Mouse (Mus musculus) forebrain, embryonic 13.5 days (tissue): ENCODE data around the gene Rnase1. TPM values are rescaled to one million over a fixed set of nuclear protein-coding genes. Genes with fewer than 3 reads are reported as not detected.

ENCODE experiments used
- ATAC-seq: fragments of 200-750 bp; cut with Nextera tagmentation; 2 replicates; pipeline ENCODE4 v1.8.0; 2017
- H3K27ac ChIP-seq: fragments of 300-500 bp; sonication (generic); 2 replicates; pipeline ENCODE4 v1.5.1; 2015; ENCODE audit warnings: inconsistent platforms, mild to moderate bottlenecking, moderate library complexity
- H3K27me3 ChIP-seq: fragments of 300-500 bp; sonication (generic); 2 replicates; pipeline ENCODE4 v1.6.1; 2015; ENCODE audit warnings: mild to moderate bottlenecking, inconsistent platforms
- H3K36me3 ChIP-seq: fragments of 300-500 bp; sonication (generic); 2 replicates; pipeline ENCODE4 v1.6.1; 2015; ENCODE audit warnings: mild to moderate bottlenecking, inconsistent platforms; ENCODE audit not compliant: poor library complexity, severe bottlenecking
- H3K4me1 ChIP-seq: fragments of 300-500 bp; sonication (generic); 2 replicates; pipeline ENCODE4 v1.6.1; 2015; ENCODE audit warnings: inconsistent platforms
- H3K4me2 ChIP-seq: fragments of 300-500 bp; sonication (generic); 2 replicates; pipeline ENCODE4 v1.6.1; 2015; ENCODE audit warnings: inconsistent platforms, mild to moderate bottlenecking, moderate library complexity
- H3K4me3 ChIP-seq: fragments of 300-500 bp; sonication (generic); 2 replicates; pipeline ENCODE4 v1.5.1; 2015; ENCODE audit warnings: mild to moderate bottlenecking, inconsistent platforms
- H3K9ac ChIP-seq: fragments of 300-500 bp; sonication (generic); 2 replicates; pipeline ENCODE4 v1.6.1; 2015; ENCODE audit warnings: mild to moderate bottlenecking, inconsistent platforms
- H3K9me3 ChIP-seq: fragments of 300-500 bp; sonication (generic); replicated peaks from 2 replicates; pipeline ENCODE4 v1.6.1; 2016; ENCODE audit warnings: inconsistent platforms
- WGBS: fragments of 180-500 bp; shearing (Covaris S2); methylation state at CpG from one replicate; pipeline ENCODE4 v1.1.7; 2015; 5-methylcytosine and 5-hydroxymethylcytosine counted together
- polyA plus RNA-seq: library from polyadenylated mRNA; unstranded; fragments of >200 nt; fragmentation: Nextera tagmentation; extraction: Ambion mirVana; gene quantifications from 2 replicates; pipeline ENCODE4 v1.2.1, GENCODE M21; 2015

Gene Rnase1
- polyA plus RNA-seq, 1 experiment from 2014 or later: not detected

GRCm38 (mm10) chr14:51152249-51152870 is 5.8 kb upstream of the Rnase1 start:
- Histone ChIP-seq H3K36me3 (no peaks in the 10 kb centered on the region), H3K27me3 (no peaks in the 10 kb centered on the region), H3K9me3 (no peaks in the 10 kb centered on the region), H3K4me1 (no peaks in the 10 kb centered on the region), H3K4me3 (no peak overlapping the region), H3K4me2 (no peak overlapping the region), H3K27ac (no peak overlapping the region), H3K9ac (no peak overlapping the region)
- 83% methylated on average over 5 of the region's 5 CpGs for WGBS
- no peak for ATAC-seq

GRCm38 (mm10) chr14:51150206-51150831 is 3.7 kb upstream of the Rnase1 start:
- WGBS: 88% methylated on average over 3 of the region's 3 CpGs
- Histone ChIP-seq H3K36me3 (no peaks in the 10 kb centered on the region), H3K9me3 (no peaks in the 10 kb centered on the region), H3K9ac (no peak overlapping the region), H3K4me1 (no peaks in the 10 kb centered on the region; the same call in 1 of the 2 replicates), H3K27ac (no peak overlapping the region), H3K4me3 (no peak overlapping the region), H3K4me2 (no peak overlapping the region), H3K27me3 (no peaks in the 10 kb centered on the region)
- ATAC-seq: no peak

- Histone ChIP-seq H3K27ac (no peak overlapping the region), H3K4me1 (no peaks in the 10 kb centered on the region; the same call in 1 of the 2 replicates), H3K9ac (no peak overlapping the region), H3K4me3 (no peak overlapping the region), H3K4me2 (no peak overlapping the region), H3K36me3 (no peaks in the 10 kb centered on the region), H3K27me3 (no peaks in the 10 kb centered on the region), H3K9me3 (no peaks in the 10 kb centered on the region)
- ATAC-seq: no peak
- WGBS: 83% methylated on average over 5 of the region's 5 CpGs
Measured at GRCm38 (mm10) chr14:51149164-51149563, 2.6 kb upstream of the Rnase1 start.

- Histone ChIP-seq H3K4me2 (no peak overlapping the region), H3K36me3 (no peaks in the 10 kb centered on the region), H3K9ac (no peak overlapping the region), H3K4me3 (no peak overlapping the region), H3K4me1 (no peaks in the 10 kb centered on the region; the same call in 1 of the 2 replicates), H3K27me3 (no peaks in the 10 kb centered on the region), H3K9me3 (no peaks in the 10 kb centered on the region), H3K27ac (no peak overlapping the region)
- ATAC-seq: no peak
- WGBS: 88% methylated on average over 3 of the region's 3 CpGs
Measured at GRCm38 (mm10) chr14:51148006-51148405, 1.4 kb upstream of the Rnase1 start.

- no peaks in the 10 kb centered on the region for H3K9me3 ChIP-seq
- H3K27me3 ChIP-seq: no peaks in the 10 kb centered on the region
- H3K4me3 ChIP-seq: no peak overlapping the region
- H3K9ac ChIP-seq: no peak overlapping the region
- H3K4me1 ChIP-seq: no peaks in the 10 kb centered on the region; the same call in 1 of the 2 replicates
- no peaks in the 10 kb centered on the region for H3K36me3 ChIP-seq
- no peak for ATAC-seq
- H3K27ac ChIP-seq: no peak overlapping the region
- H3K4me2 ChIP-seq: no peak overlapping the region
- 91% methylated on average over 6 of the region's 6 CpGs for WGBS
Measured at GRCm38 (mm10) chr14:51145521-51145920, 1.1 kb downstream of the Rnase1 start.

- H3K27ac ChIP-seq: no peak overlapping the region
- 98% methylated on average over 4 of the region's 4 CpGs for WGBS
- no peaks in the 10 kb centered on the region for H3K36me3 ChIP-seq
- no peak for ATAC-seq
- no peaks in the 10 kb centered on the region; the same call in 1 of the 2 replicates for H3K4me1 ChIP-seq
- H3K4me3 ChIP-seq: no peak overlapping the region
- H3K9ac ChIP-seq: no peak overlapping the region
- no peak overlapping the region for H3K4me2 ChIP-seq
- H3K9me3 ChIP-seq: no peaks in the 10 kb centered on the region
- H3K27me3 ChIP-seq: no peaks in the 10 kb centered on the region
Measured at GRCm38 (mm10) chr14:51144451-51144850, 2.1 kb downstream of the Rnase1 start.

- Histone ChIP-seq H3K4me2 (no peak overlapping the region), H3K9ac (no peak overlapping the region), H3K4me3 (no peak overlapping the region), H3K27me3 (no peaks in the 10 kb centered on the region), H3K9me3 (no peaks in the 10 kb centered on the region), H3K27ac (no peak overlapping the region), H3K36me3 (no peaks in the 10 kb centered on the region), H3K4me1 (no peaks in the 10 kb centered on the region; the same call in 1 of the 2 replicates)
- no peak for ATAC-seq
- whole genome bisulfite sequencing: 88% methylated on average over 2 of the region's 2 CpGs
Measured at GRCm38 (mm10) chr14:51143937-51144336, 2.6 kb downstream of the Rnase1 start.

GRCm38 (mm10) chr14:51143287-51143686 is 3.3 kb downstream of the Rnase1 start:
- Histone ChIP-seq H3K36me3 (no peaks in the 10 kb centered on the region), H3K4me3 (no peak overlapping the region), H3K4me1 (no peaks in the 10 kb centered on the region; the same call in 1 of the 2 replicates), H3K9me3 (no peaks in the 10 kb centered on the region), H3K27me3 (no peaks in the 10 kb centered on the region), H3K27ac (no peak overlapping the region), H3K9ac (no peak overlapping the region), H3K4me2 (no peak overlapping the region)
- ATAC-seq: no peak
- WGBS: 81% methylated on average over 4 of the region's 4 CpGs

- Histone ChIP-seq H3K36me3 (no peaks in the 10 kb centered on the region), H3K27me3 (no peaks in the 10 kb centered on the region), H3K27ac (no peak overlapping the region), H3K4me2 (no peak overlapping the region), H3K9me3 (no peaks in the 10 kb centered on the region), H3K9ac (no peak overlapping the region), H3K4me1 (no peaks in the 10 kb centered on the region; the same call in 1 of the 2 replicates), H3K4me3 (no peak overlapping the region)
- WGBS: 83% methylated on average over 3 of the region's 3 CpGs
- no peak for ATAC-seq
Measured at GRCm38 (mm10) chr14:51142568-51142967, 4.0 kb downstream of the Rnase1 start.

- no peak for ATAC-seq
- Histone ChIP-seq H3K36me3 (no peaks in the 10 kb centered on the region), H3K4me2 (no peak overlapping the region), H3K9me3 (no peaks in the 10 kb centered on the region), H3K9ac (no peak overlapping the region), H3K27ac (no peak overlapping the region), H3K4me3 (no peak overlapping the region), H3K4me1 (no peaks in the 10 kb centered on the region; the same call in 1 of the 2 replicates), H3K27me3 (no peaks in the 10 kb centered on the region)
- 89% methylated on average over 4 of the region's 4 CpGs for WGBS
Measured at GRCm38 (mm10) chr14:51142119-51142518, 4.5 kb downstream of the Rnase1 start.

GRCm38 (mm10) chr14:51140342-51140741 is 6.2 kb downstream of the Rnase1 start:
- Histone ChIP-seq H3K27me3 (no peaks in the 10 kb centered on the region), H3K9ac (no peak overlapping the region), H3K4me3 (no peak overlapping the region), H3K9me3 (no peaks in the 10 kb centered on the region), H3K27ac (no peak overlapping the region), H3K4me2 (no peak overlapping the region), H3K4me1 (no peaks in the 10 kb centered on the region), H3K36me3 (no peaks in the 10 kb centered on the region)
- no peak for ATAC-seq
- WGBS: 70% methylated on average over 2 of the region's 2 CpGs

GRCm38 (mm10) chr14:51132372-51132771 is 14.2 kb downstream of the Rnase1 start:
- Histone ChIP-seq H3K4me3 (no peak overlapping the region), H3K9ac (no peak overlapping the region), H3K36me3 (no peaks in the 10 kb centered on the region), H3K27ac (no peak overlapping the region), H3K4me2 (no peak overlapping the region), H3K27me3 (no peaks in the 10 kb centered on the region), H3K4me1 (no peaks in the 10 kb centered on the region), H3K9me3 (no peaks in the 10 kb centered on the region)
- ATAC-seq: no peak
- 93% methylated on average over 4 of the region's 4 CpGs for WGBS
